Mouse (Mus musculus) layer of hippocampus, adult 9-10 months (tissue): ENCODE measurements around the gene Usp20.

Experiments used
- DNase-seq: peaks from one replicate; pipeline ENCODE4 v3.0.0; 2022; ENCODE audit warnings: low spot score

The Usp20 gene

GRCm38 (mm10) chr2:30985111-30986020 is 3.3 kb downstream of the Usp20 start:
- no peak for DNase-seq

DNA sequence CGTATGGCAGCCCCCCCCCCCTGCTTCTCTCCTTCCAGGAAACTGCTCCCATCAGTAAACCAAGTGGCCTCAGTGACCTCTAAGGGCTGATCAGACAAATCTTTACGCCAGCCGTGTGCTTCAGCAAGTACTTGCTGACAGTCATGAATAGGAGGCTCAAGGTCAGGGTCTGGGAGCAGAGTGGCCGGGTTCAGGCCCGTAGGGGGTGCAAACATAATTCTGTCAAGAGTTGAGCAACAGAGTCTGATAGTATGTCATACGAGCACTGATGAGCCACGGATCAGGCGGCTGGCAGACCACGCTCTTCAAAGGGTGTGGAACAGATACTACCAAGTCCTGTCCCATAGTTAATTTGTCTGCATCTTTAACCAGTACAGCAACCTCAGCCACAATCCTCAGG is 8.1 kb downstream of the Usp20 start:
- no peak for DNase-seq

- no peak for DNase-seq
Observed at GRCm38 (mm10) chr2:30994853-30995252, 12.8 kb downstream of the Usp20 start.

DNA sequence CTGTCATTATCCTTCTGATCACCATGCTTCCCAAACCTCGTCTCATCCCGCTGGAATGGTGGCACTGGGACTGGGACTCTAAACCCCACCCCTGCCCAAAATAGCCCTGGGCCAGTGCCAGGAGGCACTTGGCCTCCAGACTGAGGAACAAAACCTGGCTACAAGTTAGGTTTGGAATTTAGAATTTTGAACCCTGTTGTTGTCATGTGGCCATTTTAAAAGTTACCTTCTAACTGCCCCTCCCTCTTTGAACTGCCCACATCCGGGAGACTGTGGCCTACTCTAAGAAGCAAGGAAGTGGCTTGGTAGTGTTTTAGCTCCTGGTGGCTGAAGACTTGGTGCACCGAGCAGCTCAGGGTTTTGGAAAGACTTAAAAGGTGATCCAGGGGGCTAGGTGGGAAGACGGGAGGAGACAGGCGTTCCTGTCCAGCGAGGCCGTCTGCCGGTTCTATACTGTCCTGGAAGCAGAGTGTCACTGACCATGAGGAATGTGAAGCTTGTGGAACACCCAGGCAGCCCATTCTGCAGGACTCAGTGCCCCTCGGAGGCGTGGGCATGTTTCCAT is 13.4 kb downstream of the Usp20 start:
- no peak for DNase-seq

- no peak for DNase-seq
Observed at GRCm38 (mm10) chr2:30998443-30999260, 16.6 kb downstream of the Usp20 start.

DNA sequence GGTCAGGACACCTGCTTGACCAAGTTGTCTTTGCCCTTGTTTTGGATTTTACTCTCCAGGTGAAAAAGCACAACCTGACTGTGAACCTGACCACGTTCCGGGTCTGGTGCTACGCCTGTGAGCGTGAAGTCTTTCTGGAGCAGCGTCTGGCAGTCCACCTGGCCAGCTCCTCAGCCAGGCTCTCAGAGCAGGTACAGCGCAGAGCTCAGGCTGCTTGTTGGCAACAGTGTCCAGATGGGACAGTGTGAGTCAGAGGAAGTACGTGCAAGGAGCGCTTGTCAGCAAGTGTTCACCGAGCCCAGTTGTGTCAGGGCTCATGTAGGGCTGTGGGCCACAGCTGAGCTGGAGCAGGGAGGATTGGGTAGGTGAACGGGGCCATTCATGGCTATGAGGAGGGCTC is 20.8 kb downstream of the Usp20 start:
- DNase-seq: no peak

- no peak for DNase-seq
Observed at GRCm38 (mm10) chr2:31005453-31005852, 23.4 kb downstream of the Usp20 start.

- no peak for DNase-seq
Observed at GRCm38 (mm10) chr2:31006434-31006833, 24.4 kb downstream of the Usp20 start.

GRCm38 (mm10) chr2:31007208-31007607 is 25.1 kb downstream of the Usp20 start:
- DNase-seq: no peak

GRCm38 (mm10) chr2:31013371-31014120 is 31.5 kb downstream of the Usp20 start:
- DNase-seq: no peak

DNA sequence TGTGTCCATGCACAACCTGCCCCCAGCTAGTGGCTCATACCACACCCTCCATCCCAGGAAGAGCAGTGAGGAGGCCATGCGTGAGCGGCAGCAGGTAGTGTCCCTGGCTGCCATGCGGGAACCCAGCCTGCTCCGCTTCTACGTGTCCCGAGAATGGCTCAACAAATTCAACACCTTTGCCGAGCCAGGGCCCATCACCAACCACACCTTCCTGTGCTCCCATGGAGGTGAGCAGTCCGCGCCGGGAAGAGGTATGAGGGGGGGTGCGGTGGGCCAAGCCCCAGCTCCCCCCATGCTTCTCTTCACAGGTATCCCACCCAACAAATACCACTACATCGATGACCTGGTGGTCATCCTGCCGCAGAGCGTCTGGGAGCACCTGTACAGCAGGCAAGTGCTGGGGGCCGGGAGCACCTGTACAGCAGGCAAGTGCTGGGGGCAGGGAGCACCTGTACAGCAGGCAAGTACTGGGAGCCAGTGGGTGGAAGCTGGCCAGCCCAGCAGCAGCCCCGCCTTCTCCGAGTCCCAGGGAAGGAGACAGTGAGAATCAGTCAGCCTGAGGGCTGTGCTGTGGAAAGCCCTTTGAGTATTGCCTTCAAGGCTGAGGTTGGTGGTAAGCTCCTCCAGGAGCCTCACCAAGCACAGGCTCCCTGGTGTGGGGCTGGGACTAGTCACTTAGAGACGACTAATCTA is 35.7 kb downstream of the Usp20 start:
- DNase-seq: no peak

DNA sequence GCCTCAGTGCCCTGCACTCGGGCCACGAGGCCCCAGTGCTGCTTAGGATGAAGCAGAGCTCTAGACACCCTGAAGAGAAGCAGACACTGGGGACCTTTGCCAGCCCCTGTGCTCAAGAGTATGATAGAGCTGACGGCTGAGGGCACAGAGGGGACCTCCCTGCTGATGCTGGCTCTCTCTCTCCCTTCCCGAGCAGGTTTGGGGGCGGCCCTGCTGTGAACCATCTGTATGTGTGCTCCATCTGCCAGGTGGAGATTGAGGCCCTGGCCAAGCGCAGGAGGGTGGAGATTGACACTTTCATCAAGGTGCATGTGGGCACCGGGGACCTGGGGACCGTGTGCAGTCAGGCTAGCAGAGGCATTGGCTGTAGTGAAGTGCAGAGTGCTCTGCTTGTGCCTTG is 36.4 kb downstream of the Usp20 start:
- no peak for DNase-seq

DNA sequence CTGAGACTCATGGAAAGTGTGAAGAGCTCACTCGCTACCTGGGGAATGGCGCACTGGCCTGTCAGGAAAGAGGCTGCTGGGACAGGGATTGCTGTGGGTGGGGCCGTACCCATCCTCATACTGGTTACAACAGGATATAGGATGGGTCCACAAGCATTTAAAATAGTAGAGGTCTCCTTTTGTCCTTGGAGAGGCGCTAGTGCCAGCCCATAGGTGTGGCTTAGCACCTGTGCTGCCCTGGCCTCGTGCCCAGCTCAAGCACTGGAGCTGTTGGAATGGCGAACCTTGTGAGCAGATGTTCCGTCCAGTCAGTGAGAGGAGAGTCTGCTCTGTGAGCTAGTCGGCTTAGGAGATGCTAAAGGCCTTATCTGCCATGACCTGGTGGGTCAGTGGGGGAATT is 36.9 kb downstream of the Usp20 start:
- no peak for DNase-seq

DNA sequence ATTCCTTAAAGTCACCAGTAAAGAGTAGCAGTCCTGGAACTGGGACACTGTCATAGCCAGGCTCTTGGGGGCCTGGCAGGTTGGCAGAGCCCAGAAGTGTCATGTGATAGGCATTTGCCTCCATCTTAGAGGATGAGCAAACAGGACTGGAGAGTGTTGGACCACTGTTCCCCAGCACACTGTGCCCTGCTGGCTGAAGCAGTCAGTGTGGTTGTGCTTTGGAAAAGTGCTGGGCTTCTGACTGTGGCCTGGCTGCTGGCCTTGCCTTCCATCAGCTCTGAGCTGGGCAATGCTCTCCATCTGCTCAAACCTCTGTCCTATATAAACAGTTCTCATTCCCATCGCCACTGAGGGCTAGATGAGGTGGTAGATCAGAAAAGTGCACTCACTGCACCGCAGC is 38.1 kb downstream of the Usp20 start:
- DNase-seq: no peak

GRCm38 (mm10) chr2:31023940-31024339 is 41.9 kb downstream of the Usp20 start:
- DNase-seq: no peak

- DNase-seq: peak; percentile 44
Observed at GRCm38 (mm10) chr2:31024618-31025370, 42.7 kb downstream of the Usp20 start.

GRCm38 (mm10) chr2:31025458-31025857 is 43.4 kb downstream of the Usp20 start:
- DNase-seq: no peak

- DNase-seq: no peak
Observed at GRCm38 (mm10) chr2:31026642-31027041, 44.6 kb downstream of the Usp20 start.

DNA sequence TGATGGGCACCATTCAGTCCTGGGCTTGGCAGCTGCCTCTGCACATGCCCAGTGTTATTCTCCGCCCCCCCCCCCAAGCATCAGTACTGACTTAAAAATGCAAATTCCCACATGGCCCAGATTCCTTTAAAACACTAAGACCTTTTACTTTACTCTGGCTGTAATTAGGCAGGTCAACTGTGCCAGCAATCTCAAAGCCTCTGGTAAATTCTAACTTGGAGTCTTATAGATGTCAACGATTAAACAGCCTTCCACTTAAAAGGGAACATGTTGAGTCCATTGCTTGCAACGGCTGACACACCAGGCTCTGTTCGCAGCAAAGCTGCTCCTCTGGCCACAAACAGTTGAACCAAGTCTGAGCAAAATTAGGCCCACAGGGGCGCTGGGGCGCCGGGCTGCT is 49.9 kb downstream of the Usp20 start:
- no peak for DNase-seq

DNA sequence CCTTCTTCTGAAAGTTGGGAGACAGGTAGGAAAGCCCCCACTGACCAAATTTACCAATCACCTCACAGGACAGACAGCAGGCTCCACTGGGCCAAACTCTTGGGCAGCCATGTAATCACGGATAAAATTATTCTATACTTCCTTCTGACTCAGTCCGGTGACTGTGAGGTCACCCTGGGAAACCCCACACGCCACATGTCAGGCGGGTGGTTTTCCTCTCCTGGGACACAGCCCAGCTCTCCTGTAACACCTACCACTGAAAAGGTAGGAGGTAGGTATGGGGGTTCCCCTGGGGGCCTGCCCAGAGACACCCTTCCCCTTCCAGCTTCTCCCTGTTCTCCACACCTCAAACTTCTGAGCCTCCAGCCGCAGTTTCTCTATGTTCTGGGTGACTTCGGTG is 54.7 kb downstream of the Usp20 start:
- DNase-seq: no peak

GRCm38 (mm10) chr2:31040043-31040442 is 58.0 kb downstream of the Usp20 start:
- no peak for DNase-seq
